Mouse (Mus musculus) C2C12 (cell line): ENCODE data around the gene Arhgap6. TPM values are rescaled to one million over a fixed set of nuclear protein-coding genes. Genes with fewer than 3 reads are reported as not detected.

Experiments
- H3K27me3 ChIP-seq: one replicate; pipeline ENCODE4 v1.6.1; 2011; ENCODE audit not compliant: control insufficient read depth, insufficient read depth, insufficient read length
- H3K36me3 ChIP-seq: one replicate; pipeline ENCODE4 v1.6.1; 2011; ENCODE audit not compliant: control insufficient read depth, insufficient read depth
- H3K4me3 ChIP-seq: one replicate; pipeline ENCODE4 v1.5.1; 2011; ENCODE audit warnings: mild to moderate bottlenecking, control low read depth; ENCODE audit not compliant: poor library complexity, insufficient read depth, severe bottlenecking
- H3K79me2 ChIP-seq: one replicate; pipeline ENCODE4 v1.6.1; 2011; ENCODE audit not compliant: control insufficient read depth, insufficient read depth
- H3K79me3 ChIP-seq: one replicate; pipeline ENCODE4 v1.6.1; 2011; ENCODE audit warnings: low read depth, control low read depth
- H3ac ChIP-seq: one replicate; pipeline ENCODE3; 2011; ENCODE audit warnings: low read depth; ENCODE audit not compliant: control insufficient read depth, insufficient read length
- CEBPB ChIP-seq: IDR thresholded peaks from one replicate; pipeline ENCODE4 v1.6.1; 2011; ENCODE audit warnings: low read depth, mild to moderate bottlenecking, control low read depth, moderate library complexity
- CTCF ChIP-seq: IDR thresholded peaks from one replicate; pipeline ENCODE4 v1.5.1; 2011; ENCODE audit not compliant: control insufficient read depth, insufficient read depth, insufficient read length
- FOSL1 ChIP-seq: IDR thresholded peaks from one replicate; pipeline ENCODE4 v1.8.0; 2011; ENCODE audit warnings: mild to moderate bottlenecking, low read length; ENCODE audit not compliant: poor library complexity, insufficient read depth, severe bottlenecking
- MAX ChIP-seq: IDR thresholded peaks from one replicate; pipeline ENCODE4 v1.6.1; 2011; ENCODE audit warnings: mild to moderate bottlenecking, control low read depth
- MYOD1 ChIP-seq: IDR thresholded peaks from one replicate; pipeline ENCODE4 v1.6.1; 2011; ENCODE audit warnings: low read depth; ENCODE audit not compliant: control insufficient read depth, insufficient read length
- MYOG ChIP-seq: IDR thresholded peaks from one replicate; pipeline ENCODE4 v1.6.1; 2011; ENCODE audit not compliant: control insufficient read depth, insufficient read length; ENCODE audit errors: extremely low read depth
- USF1 ChIP-seq: IDR thresholded peaks from one replicate; pipeline ENCODE4 v1.6.1; 2011; ENCODE audit warnings: low read depth, mild to moderate bottlenecking, control low read depth, moderate library complexity
- polyA plus RNA-seq: library from polyadenylated mRNA; unstranded; fragments of >200 nt; fragmentation: generic; extraction: Trizol; gene quantifications from one replicate; pipeline ENCODE4 v1.2.1, GENCODE M21; 2012; ENCODE audit warnings: missing spikeins

Arhgap6 gene
- polyA plus RNA-seq, 1 experiment, result 0.27 TPM

- no peaks in the 10 kb centered on the region for H3K27me3 ChIP-seq
- H3K79me2 ChIP-seq, result no peaks in the 10 kb centered on the region
- H3ac ChIP-seq, result no peak overlapping the region
- no peaks in the 10 kb centered on the region for H3K79me3 ChIP-seq
- no peak overlapping the region for H3K4me3 ChIP-seq
- H3K36me3 ChIP-seq, result no peaks in the 10 kb centered on the region
- TF ChIP-seq CTCF, result no peak
- TF ChIP-seq MAX, result no peak
- no peak for TF ChIP-seq FOSL1
- no peak for TF ChIP-seq CEBPB
- no peak for TF ChIP-seq MYOD1
- no peak for TF ChIP-seq MYOG
- no peak for TF ChIP-seq USF1
These were observed 378.9 kb downstream of the Arhgap6 start for GRCm38 (mm10) chrX:169173796-169174195.

GRCm38 (mm10) chrX:169178634-169179033 is 383.7 kb downstream of the Arhgap6 start:
- no peaks in the 10 kb centered on the region for H3K79me2 ChIP-seq
- H3K27me3 ChIP-seq, result no peaks in the 10 kb centered on the region
- H3K79me3 ChIP-seq, result no peaks in the 10 kb centered on the region
- TF ChIP-seq USF1, result no peak
- TF ChIP-seq CTCF, result no peak
- TF ChIP-seq MYOD1, result no peak
- no peak for TF ChIP-seq FOSL1
- TF ChIP-seq CEBPB, result no peak
- TF ChIP-seq MAX, result no peak
- TF ChIP-seq MYOG, result no peak
- H3K4me3 ChIP-seq, result no peak overlapping the region
- no peak overlapping the region for H3ac ChIP-seq
- H3K36me3 ChIP-seq, result no peaks in the 10 kb centered on the region

GRCm38 (mm10) chrX:169187100-169187499 is 392.2 kb downstream of the Arhgap6 start, which contains the start of gene Amelx:
Gene Amelx, minus strand, starts transcription at chrX:169187200.
- H3K36me3 ChIP-seq, result no peaks in the 10 kb centered on the region
- H3K79me2 ChIP-seq, result no peaks in the 10 kb centered on the region
- no peaks in the 10 kb centered on the region for H3K27me3 ChIP-seq
- H3ac ChIP-seq, result no peak within 1 kb of the TSS
- TF ChIP-seq MAX (no peak), MYOG (no peak), USF1 (no peak), FOSL1 (no peak), CEBPB (no peak), MYOD1 (no peak), CTCF (no peak)
- H3K4me3 ChIP-seq, result no peak within 1 kb of the TSS
- no peaks in the 10 kb centered on the region for H3K79me3 ChIP-seq

GRCm38 (mm10) chrX:169210019-169210418 is 415.1 kb downstream of the Arhgap6 start:
- Histone ChIP-seq H3K4me3 (no peak overlapping the region), H3K79me3 (no peaks in the 10 kb centered on the region), H3K79me2 (no peaks in the 10 kb centered on the region), H3K27me3 (no peaks in the 10 kb centered on the region), H3ac (no peak overlapping the region), H3K36me3 (no peaks in the 10 kb centered on the region)
- TF ChIP-seq CEBPB (no peak), CTCF (no peak), USF1 (no peak), MYOG (no peak), FOSL1 (no peak)

- TF ChIP-seq MYOD1 (no peak), MYOG (no peak), USF1 (no peak), MAX (no peak), FOSL1 (no peak), CEBPB (no peak)
- no peak overlapping the region for H3K4me3 ChIP-seq
- no peaks in the 10 kb centered on the region for H3K79me3 ChIP-seq
- no peaks in the 10 kb centered on the region for H3K27me3 ChIP-seq
- H3K36me3 ChIP-seq, result no peaks in the 10 kb centered on the region
- H3ac ChIP-seq, result no peak overlapping the region
- H3K79me2 ChIP-seq, result no peaks in the 10 kb centered on the region
These were observed 425.2 kb downstream of the Arhgap6 start for GRCm38 (mm10) chrX:169220064-169220463.

GRCm38 (mm10) chrX:169222357-169223062 is 427.6 kb downstream of the Arhgap6 start:
- Histone ChIP-seq H3K36me3 (no peaks in the 10 kb centered on the region), H3ac (no peak overlapping the region), H3K27me3 (no peaks in the 10 kb centered on the region), H3K4me3 (no peak overlapping the region), H3K79me3 (no peaks in the 10 kb centered on the region), H3K79me2 (no peaks in the 10 kb centered on the region)
- TF ChIP-seq FOSL1, result no peak
- TF ChIP-seq USF1, result no peak
- TF ChIP-seq CEBPB, result no peak
- TF ChIP-seq MYOD1, result no peak
- TF ChIP-seq MYOG, result no peak
- no peak for TF ChIP-seq CTCF
- no peak for TF ChIP-seq MAX
